Mouse (Mus musculus) cerebellum, postnatal 10 days (tissue): ENCODE results near the gene Pip4k2b.

Experiments used
- DNase-seq, 2 experiments: peaks; one replicate each; pipeline ENCODE4 v3.0.0; 2021; ENCODE audit warnings: mixed read lengths in 2 of 2

Gene Pip4k2b

GRCm38 (mm10) chr11:97689861-97690260, 54.6 kb downstream of the Pip4k2b start:
- peak; percentile 90 to 93 for DNase-seq

- DNase-seq = no peak
Measured at GRCm38 (mm10) chr11:97687061-97687460, 57.4 kb downstream of the Pip4k2b start.

- DNase-seq = no peak
Measured at GRCm38 (mm10) chr11:97686322-97686908, 58.1 kb downstream of the Pip4k2b start.

- peak; percentile 81 to 90 for DNase-seq
Measured at GRCm38 (mm10) chr11:97685613-97686321, 58.7 kb downstream of the Pip4k2b start, which contains the start of gene Cisd3. Gene Cisd3, plus strand, starts transcription at chr11:97685826.

- no peak for DNase-seq
Measured at GRCm38 (mm10) chr11:97684766-97685165, 59.7 kb downstream of the Pip4k2b start.

- no peak for DNase-seq
Measured at GRCm38 (mm10) chr11:97684063-97684680, 60.3 kb downstream of the Pip4k2b start.

- DNase-seq = no peak
Measured at GRCm38 (mm10) chr11:97682504-97683055, 61.9 kb downstream of the Pip4k2b start.

- DNase-seq = peak; percentile 79 to 87
Measured at GRCm38 (mm10) chr11:97680430-97680829, 64.1 kb downstream of the Pip4k2b start.

- DNase-seq = peak in 1 of 2 experiments; percentile 51
Measured at GRCm38 (mm10) chr11:97678301-97678700, 66.2 kb downstream of the Pip4k2b start.

- DNase-seq = no peak
Measured at GRCm38 (mm10) chr11:97677842-97678241, 66.7 kb downstream of the Pip4k2b start.

GRCm38 (mm10) chr11:97677381-97677780, 67.1 kb downstream of the Pip4k2b start:
- DNase-seq = peak in 1 of 2 experiments; percentile 53

GRCm38 (mm10) chr11:97676050-97676754, 68.3 kb downstream of the Pip4k2b start:
- DNase-seq = no peak

GRCm38 (mm10) chr11:97673148-97673547, 71.4 kb downstream of the Pip4k2b start:
- DNase-seq = no peak

GRCm38 (mm10) chr11:97671177-97671527, 73.4 kb downstream of the Pip4k2b start:
- DNase-seq = no peak

GRCm38 (mm10) chr11:97670234-97671176, 74.0 kb downstream of the Pip4k2b start:
- DNase-seq = peak in 1 of 2 experiments; percentile 59

- DNase-seq = peak; percentile 87 to 94
Measured at GRCm38 (mm10) chr11:97669829-97670228, 74.7 kb downstream of the Pip4k2b start.

- DNase-seq = peak in 1 of 2 experiments; percentile 49
Measured at GRCm38 (mm10) chr11:97669268-97669667, 75.2 kb downstream of the Pip4k2b start.

GRCm38 (mm10) chr11:97668160-97668559, 76.3 kb downstream of the Pip4k2b start:
- DNase-seq = no peak

- DNase-seq = no peak
Measured at GRCm38 (mm10) chr11:97666794-97667193, 77.7 kb downstream of the Pip4k2b start.

GRCm38 (mm10) chr11:97666221-97666620, 78.3 kb downstream of the Pip4k2b start:
- DNase-seq = no peak

- no peak for DNase-seq
Measured at GRCm38 (mm10) chr11:97665431-97665830, 79.1 kb downstream of the Pip4k2b start.
